Mouse (Mus musculus) intestine, postnatal 0 days (tissue): ENCODE measurements around the gene Adamts9. TPM values are rescaled to one million over a fixed set of nuclear protein-coding genes. Genes with fewer than 3 reads are reported as not detected.

Experiments
- ATAC-seq: fragments of 200-750 bp; cut with Nextera tagmentation; 2 replicates; pipeline ENCODE4 v1.8.0; 2017; ENCODE audit warnings: mild to moderate bottlenecking, moderate TSS enrichment, moderate library complexity
- H3K27ac ChIP-seq: fragments of 300-500 bp; sonication (generic); 2 replicates; pipeline ENCODE4 v1.5.1; 2014; ENCODE audit warnings: mild to moderate bottlenecking, low read depth, low read length, moderate library complexity
- H3K27me3 ChIP-seq: fragments of 300-500 bp; sonication (generic); replicated peaks from 2 replicates; pipeline ENCODE4 v1.6.1; 2014; ENCODE audit warnings: low read length, mixed read lengths; ENCODE audit not compliant: control insufficient read depth, insufficient read depth
- H3K36me3 ChIP-seq: fragments of 300-500 bp; sonication (generic); 2 replicates; pipeline ENCODE4 v1.6.1; 2014; ENCODE audit warnings: mild to moderate bottlenecking, moderate library complexity; ENCODE audit not compliant: control insufficient read depth, insufficient read depth
- H3K4me1 ChIP-seq: fragments of 300-500 bp; sonication (generic); replicated peaks from 2 replicates; pipeline ENCODE4 v1.6.1; 2014; ENCODE audit warnings: antibody characterized with exemption, low read length, mixed read lengths; ENCODE audit not compliant: control insufficient read depth, insufficient read depth
- H3K4me2 ChIP-seq: fragments of 300-500 bp; sonication (generic); replicated peaks from 2 replicates; pipeline ENCODE4 v1.6.1; 2014; ENCODE audit warnings: low read depth, mild to moderate bottlenecking, moderate library complexity
- H3K4me3 ChIP-seq: fragments of 300-500 bp; sonication (generic); 2 replicates; pipeline ENCODE4 v1.5.1; 2014; ENCODE audit warnings: low read depth, low read length
- H3K9ac ChIP-seq: fragments of 300-500 bp; sonication (generic); 2 replicates; pipeline ENCODE4 v1.6.1; 2014; ENCODE audit warnings: mild to moderate bottlenecking, low read depth, low read length
- H3K9me3 ChIP-seq: fragments of 300-500 bp; sonication (generic); 2 replicates; pipeline ENCODE4 v1.6.1; 2016; ENCODE audit warnings: mixed run types; ENCODE audit not compliant: control insufficient read depth
- CTCF ChIP-seq: sonication (generic); IDR thresholded peaks from 2 replicates; pipeline ENCODE4 v1.5.1; 2016; ENCODE audit warnings: low read depth, mild to moderate bottlenecking, control low read depth, antibody characterized with exemption, moderate library complexity
- WGBS: fragments of 180-500 bp; shearing (Covaris S2); extraction: QIAGEN DNeasy Blood & Tissue Kit; methylation state at CpG from one replicate; pipeline ENCODE4 v1.1.7; 2014; 5-methylcytosine and 5-hydroxymethylcytosine counted together
- polyA plus RNA-seq: library from polyadenylated mRNA; unstranded; fragments of >200 nt; fragmentation: Nextera tagmentation; extraction: Ambion mirVana; gene quantifications from 2 replicates; pipeline ENCODE4 v1.2.1, GENCODE M21; 2015

Gene Adamts9
- polyA plus RNA-seq, 1 experiment from 2014 or later = 2.2 TPM

DNA sequence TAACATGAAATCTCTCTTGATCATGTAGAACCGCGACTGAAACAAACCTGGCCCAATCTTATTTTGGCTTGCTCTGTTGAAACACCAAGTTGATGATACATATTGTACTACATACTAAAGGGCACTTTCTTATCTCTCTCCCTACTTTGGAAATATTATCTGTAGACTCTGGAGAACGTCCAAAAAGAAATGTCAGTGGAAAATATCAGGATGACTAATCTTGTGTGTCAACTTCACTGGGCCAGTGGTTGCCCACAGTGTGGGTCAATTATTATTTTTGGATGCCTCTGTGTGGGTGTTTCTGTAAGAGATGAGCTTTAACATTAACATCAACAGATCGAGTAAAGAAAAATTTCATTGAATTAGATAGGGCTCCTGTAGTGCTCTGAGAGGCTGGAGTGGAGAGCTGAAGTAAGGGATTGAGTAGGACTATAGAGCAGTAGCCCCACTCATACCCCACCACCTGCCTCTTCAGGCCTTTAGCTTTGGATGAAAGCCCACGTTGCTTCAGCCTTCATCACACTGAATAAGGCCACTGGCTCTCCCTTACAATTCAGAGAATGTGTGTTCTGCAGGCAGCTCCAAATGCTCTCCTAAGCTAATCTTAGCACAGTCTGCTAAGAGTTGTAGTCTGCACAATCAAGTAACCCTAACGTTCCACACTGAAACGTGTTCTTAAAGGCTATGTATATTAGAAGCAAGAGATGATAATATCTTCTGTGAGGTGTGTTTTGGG is 38.3 kb upstream of the Adamts9 start:
- H3K27me3 ChIP-seq = no peaks in the 10 kb centered on the region
- no peaks in the 10 kb centered on the region for H3K36me3 ChIP-seq
- H3K27ac ChIP-seq = no peak overlapping the region
- H3K4me3 ChIP-seq = no peak overlapping the region
- 83% methylated on average over 7 of the region's 7 CpGs for WGBS
- no peaks in the 10 kb centered on the region for H3K4me1 ChIP-seq
- no peak overlapping the region for H3K4me2 ChIP-seq
- H3K9me3 ChIP-seq = no peaks in the 10 kb centered on the region
- ATAC-seq = no peak
- no peak overlapping the region for H3K9ac ChIP-seq
- no peak for TF ChIP-seq CTCF

DNA sequence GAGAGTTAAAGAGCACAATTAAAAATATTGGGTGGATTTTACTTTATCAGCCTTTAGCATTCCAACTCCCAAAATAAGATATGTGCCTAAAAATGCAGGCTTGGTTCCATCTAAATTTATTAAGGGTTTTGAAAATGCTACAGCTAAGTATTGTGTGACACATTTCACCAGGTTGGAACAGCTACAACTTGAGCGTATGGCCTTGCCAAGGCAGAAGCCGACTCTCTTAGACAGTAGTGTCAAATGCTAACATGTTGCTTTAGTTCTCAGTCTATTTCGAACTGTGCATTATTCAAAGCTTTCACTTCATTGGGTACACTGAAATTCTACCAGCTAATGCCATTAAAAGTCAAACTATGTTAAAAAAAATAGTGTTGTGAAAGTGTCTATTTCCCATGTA is 30.0 kb upstream of the Adamts9 start:
- H3K9ac ChIP-seq = no peak overlapping the region
- no peak overlapping the region for H3K4me2 ChIP-seq
- H3K27ac ChIP-seq = no peak overlapping the region
- H3K9me3 ChIP-seq = no peaks in the 10 kb centered on the region
- 86% methylated on average over 3 of the region's 3 CpGs for WGBS
- H3K27me3 ChIP-seq = no peaks in the 10 kb centered on the region
- H3K4me1 ChIP-seq = no peaks in the 10 kb centered on the region
- ATAC-seq = no peak
- H3K36me3 ChIP-seq = no peaks in the 10 kb centered on the region
- no peak for TF ChIP-seq CTCF
- H3K4me3 ChIP-seq = no peak overlapping the region

DNA sequence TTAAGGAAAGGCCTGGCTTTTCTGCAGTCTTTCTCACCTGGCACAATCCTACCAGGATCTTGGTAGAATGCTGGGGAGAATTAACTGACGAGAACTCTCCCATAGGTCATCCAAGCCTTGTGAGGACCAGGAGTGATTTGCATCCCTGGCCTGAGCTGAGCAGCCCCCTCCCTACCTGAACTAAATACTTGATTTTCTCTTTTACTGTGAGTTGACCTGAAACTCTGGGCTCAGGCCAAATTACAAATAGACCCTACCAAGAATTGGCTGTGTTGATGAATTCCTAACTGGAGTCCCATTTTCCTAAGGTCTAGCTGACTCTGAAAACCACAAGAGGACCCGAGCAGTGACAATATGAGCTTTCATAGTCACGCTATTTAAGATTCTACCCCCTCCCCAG is 25.4 kb upstream of the Adamts9 start:
- no peak for TF ChIP-seq CTCF
- 72% methylated on average over 3 of the region's 3 CpGs for whole genome bisulfite sequencing
- Histone ChIP-seq H3K4me3 (no peak overlapping the region), H3K27me3 (no peaks in the 10 kb centered on the region), H3K9me3 (no peaks in the 10 kb centered on the region), H3K4me2 (no peak overlapping the region), H3K36me3 (no peaks in the 10 kb centered on the region), H3K27ac (no peak overlapping the region), H3K9ac (no peak overlapping the region; the same call in 1 of the 2 replicates), H3K4me1 (no peaks in the 10 kb centered on the region)
- no peak for ATAC-seq

DNA sequence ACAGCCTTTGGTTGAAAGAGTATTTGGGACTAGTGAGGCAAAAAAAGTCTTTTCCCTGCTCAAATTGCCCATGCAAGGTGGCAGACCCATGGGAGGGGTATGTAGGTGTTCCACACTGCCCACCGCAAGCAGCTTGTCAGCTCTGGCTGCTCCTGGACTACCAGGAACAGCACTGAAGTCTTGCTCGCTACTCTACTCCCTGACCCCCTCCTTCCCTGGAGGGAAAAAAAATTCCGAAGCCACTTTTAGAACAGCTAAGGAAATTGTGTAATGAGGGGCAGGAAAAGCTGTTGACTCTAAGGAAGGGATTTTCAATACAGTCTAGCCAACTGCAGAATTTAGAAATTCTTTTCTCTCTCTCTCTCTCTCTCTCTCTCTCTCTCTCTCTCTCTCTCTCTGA is 24.9 kb upstream of the Adamts9 start:
- no peak for ATAC-seq
- WGBS = 66% methylated on average over 3 of the region's 3 CpGs

DNA sequence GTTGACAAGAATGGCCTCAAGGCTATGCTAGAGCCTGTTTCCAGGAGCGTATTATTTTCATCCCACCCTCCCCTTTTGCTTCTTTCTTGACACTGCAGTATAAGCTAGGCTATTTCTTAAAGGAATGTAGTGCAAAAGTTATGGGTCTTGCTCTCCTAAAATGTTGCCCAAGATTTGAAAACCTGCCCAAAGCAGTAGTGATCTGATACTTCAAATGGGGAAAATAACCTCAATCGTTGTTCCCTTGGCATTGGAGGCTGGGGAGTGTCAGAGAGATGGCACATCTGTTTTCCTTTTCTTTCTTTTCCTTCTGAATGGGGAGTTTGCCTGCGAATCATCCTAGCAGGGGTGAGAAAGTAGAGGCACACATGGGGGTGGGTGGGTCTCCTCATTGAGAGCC is 19.7 kb upstream of the Adamts9 start:
- no peaks in the 10 kb centered on the region for H3K9me3 ChIP-seq
- H3K4me3 ChIP-seq = no peak overlapping the region
- no peak overlapping the region for H3K27ac ChIP-seq
- no peak overlapping the region for H3K9ac ChIP-seq
- no peak overlapping the region for H3K4me2 ChIP-seq
- WGBS = 71% methylated on average over 3 of the region's 3 CpGs
- H3K27me3 ChIP-seq = no peaks in the 10 kb centered on the region
- no peaks in the 10 kb centered on the region for H3K4me1 ChIP-seq
- H3K36me3 ChIP-seq = no peaks in the 10 kb centered on the region
- no peak for TF ChIP-seq CTCF
- no peak for ATAC-seq

More for the DNA sequence above, 24.9 kb upstream of the Adamts9 start:
- no peak overlapping the region for H3K9ac ChIP-seq
- no peaks in the 10 kb centered on the region for H3K9me3 ChIP-seq
- H3K27ac ChIP-seq = no peak overlapping the region
- TF ChIP-seq CTCF = no peak
- H3K4me1 ChIP-seq = no peaks in the 10 kb centered on the region
- H3K4me3 ChIP-seq = no peak overlapping the region
- H3K4me2 ChIP-seq = no peak overlapping the region
- H3K36me3 ChIP-seq = no peaks in the 10 kb centered on the region
- no peaks in the 10 kb centered on the region for H3K27me3 ChIP-seq

DNA sequence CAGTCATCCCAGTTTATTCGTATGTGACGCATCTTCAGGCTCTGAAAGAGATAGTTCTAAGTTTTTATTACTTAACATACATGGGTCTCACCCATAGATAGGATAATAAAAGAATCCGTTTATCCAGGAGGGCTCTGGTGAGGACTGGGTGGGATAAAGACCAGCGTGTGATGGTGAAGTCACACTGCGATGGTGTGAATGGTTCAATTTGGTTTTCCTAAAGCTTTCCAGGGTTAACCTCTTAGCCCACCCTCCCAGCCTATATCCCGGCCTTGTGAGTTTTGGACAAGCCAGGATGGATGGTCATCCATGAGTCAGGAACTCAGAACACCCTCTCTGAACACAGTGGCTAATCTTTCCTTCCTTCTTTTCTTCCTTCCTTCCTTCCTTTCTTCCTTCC is 17.7 kb upstream of the Adamts9 start:
- Histone ChIP-seq H3K4me1 (no peaks in the 10 kb centered on the region), H3K27ac (no peak overlapping the region), H3K4me3 (no peak overlapping the region), H3K9ac (no peak overlapping the region), H3K36me3 (no peaks in the 10 kb centered on the region), H3K27me3 (no peaks in the 10 kb centered on the region), H3K4me2 (no peak overlapping the region), H3K9me3 (no peaks in the 10 kb centered on the region)
- ATAC-seq = no peak
- TF ChIP-seq CTCF = no peak
- WGBS = 81% methylated on average over 6 of the region's 6 CpGs
